Mouse (Mus musculus) midbrain, embryonic 16.5 days (tissue): ENCODE measurements around the gene Mast3. TPM values are rescaled to one million over a fixed set of nuclear protein-coding genes. Genes with fewer than 3 reads are reported as not detected.

Experiments
- ATAC-seq: fragments of 200-750 bp; cut with Nextera tagmentation; 2 replicates; pipeline ENCODE4 v1.8.0; 2017; ENCODE audit warnings: moderate TSS enrichment
- H3K27ac ChIP-seq: fragments of 300-500 bp; sonication (generic); 2 replicates; pipeline ENCODE4 v1.5.1; 2014; ENCODE audit warnings: mild to moderate bottlenecking, low read length, mixed read lengths
- H3K27me3 ChIP-seq: fragments of 300-500 bp; sonication (generic); 2 replicates; pipeline ENCODE4 v1.6.1; 2014; ENCODE audit warnings: low read depth, low read length, mixed read lengths; ENCODE audit not compliant: control insufficient read depth, insufficient read depth
- H3K36me3 ChIP-seq: fragments of 300-500 bp; sonication (generic); 2 replicates; pipeline ENCODE4 v1.6.1; 2014; ENCODE audit warnings: mild to moderate bottlenecking, low read length, moderate library complexity, mixed read lengths; ENCODE audit not compliant: control insufficient read depth, insufficient read depth
- H3K4me1 ChIP-seq: fragments of 300-500 bp; sonication (generic); 2 replicates; pipeline ENCODE4 v1.6.1; 2014; ENCODE audit warnings: mild to moderate bottlenecking, low read length, mixed read lengths; ENCODE audit not compliant: control insufficient read depth, insufficient read depth
- H3K4me2 ChIP-seq: fragments of 300-500 bp; sonication (generic); 2 replicates; pipeline ENCODE4 v1.6.1; 2014; ENCODE audit warnings: mild to moderate bottlenecking, low read length, mixed read lengths
- H3K4me3 ChIP-seq: fragments of 300-500 bp; sonication (generic); 2 replicates; pipeline ENCODE4 v1.5.1; 2014; ENCODE audit warnings: low read depth, mild to moderate bottlenecking, low read length, moderate library complexity, mixed read lengths
- H3K9ac ChIP-seq: fragments of 300-500 bp; sonication (generic); 2 replicates; pipeline ENCODE4 v1.6.1; 2014; ENCODE audit warnings: low read depth, low read length, mixed read lengths
- H3K9me3 ChIP-seq: fragments of 300-500 bp; sonication (generic); replicated peaks from 2 replicates; pipeline ENCODE4 v1.6.1; 2014; ENCODE audit warnings: mild to moderate bottlenecking, low read length, mixed read lengths; ENCODE audit not compliant: control insufficient read depth, poor library complexity, severe bottlenecking
- WGBS: fragments of 180-500 bp; shearing (Covaris S2); extraction: QIAGEN DNeasy Blood & Tissue Kit; methylation state at CpG from one replicate; pipeline ENCODE4 v1.1.7; 2014; 5-methylcytosine and 5-hydroxymethylcytosine counted together
- microRNA-seq: library from miRNA; unstranded; fragments of <30 nt; microRNA quantifications from one replicate; pipeline ENCODE4, GENCODE M21; 2017
- polyA plus RNA-seq: library from polyadenylated mRNA; unstranded; fragments of >200 nt; fragmentation: Nextera tagmentation; extraction: Ambion mirVana; gene quantifications from 2 replicates; pipeline ENCODE4 v1.2.1, GENCODE M21; 2015

The Mast3 gene
- polyA plus RNA-seq, 1 experiment from 2014 or later: 23.2 TPM

DNA sequence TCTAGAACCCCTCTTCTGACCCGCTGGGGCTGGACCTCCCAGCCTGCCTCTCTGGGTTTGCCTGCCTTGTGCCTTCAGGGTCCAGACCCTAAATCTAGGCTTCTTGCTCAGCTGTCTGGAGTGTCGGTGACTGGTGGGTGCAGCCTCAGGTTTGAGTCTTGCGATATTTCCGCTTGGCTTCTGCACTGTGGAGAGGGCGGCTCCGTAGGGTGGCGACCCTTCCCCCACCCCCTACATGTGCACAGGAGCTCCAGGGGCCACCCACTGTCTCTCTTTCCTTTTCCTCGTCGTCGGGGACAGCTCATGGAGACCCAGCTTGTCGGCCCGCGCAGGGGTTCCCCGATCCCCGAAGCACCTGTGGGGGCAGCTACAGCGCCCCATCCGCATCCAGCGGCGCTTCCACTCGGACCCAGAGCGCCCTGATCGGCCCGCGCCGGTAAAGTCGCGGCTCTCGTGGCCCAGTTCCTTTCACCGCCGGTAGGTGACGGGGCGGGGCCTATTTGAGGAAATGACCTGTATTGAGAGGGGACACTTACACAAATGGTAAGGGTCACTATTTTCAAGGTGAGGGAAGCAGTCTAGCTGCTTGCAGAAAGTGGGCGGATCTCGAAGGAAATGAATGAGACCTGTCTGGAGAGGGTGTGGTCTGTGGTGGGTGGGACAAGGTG, 74.9 kb downstream of the Mast3 start:
- Histone ChIP-seq H3K36me3 (no peaks in the 10 kb centered on the region), H3K9me3 (no peaks in the 10 kb centered on the region), H3K4me1 (no peaks in the 10 kb centered on the region; the same call in 1 of the 2 replicates), H3K9ac (no peak overlapping the region), H3K4me3 (peak overlapping the region; percentile 19), H3K27me3 (peaks cover 45% of the 10 kb centered on the region), H3K4me2 (peak overlapping the region; percentile 33; the same call in 1 of the 2 replicates), H3K27ac (no peak overlapping the region)
- 6% methylated on average over 34 of the region's 34 CpGs for WGBS
- no peak for ATAC-seq

Small RNA genes lying within 50 kb of the gene (microRNA-seq; reads per million reads assigned to microRNA genes)
- 1.2 reads per million for gene Mir7240

Other genes starting within 250 kb of the Mast3 start
- 155 and 171 TPM in 2 replicates for gene Isyna1, start 210.7 kb downstream of the Mast3 start, polyA plus RNA-seq
- 151 and 173 TPM in 2 replicates for gene Ssbp4, start 196.2 kb downstream of the Mast3 start, polyA plus RNA-seq
- 0.64 and 0.97 TPM in 2 replicates for gene Lrrc25, start 188.9 kb downstream of the Mast3 start, polyA plus RNA-seq
- gene Gdf15, start 172.6 kb downstream of the Mast3 start, polyA plus RNA-seq: 0.35 and 0.39 TPM in 2 replicates
- gene Pgpep1, start 144.7 kb downstream of the Mast3 start, polyA plus RNA-seq: 67.2 and 69.7 TPM in 2 replicates
- gene Lsm4, start 131.8 kb downstream of the Mast3 start, polyA plus RNA-seq: 137 and 143 TPM in 2 replicates
- 60.4 and 67.9 TPM in 2 replicates for gene Jund, start 106.1 kb downstream of the Mast3 start, polyA plus RNA-seq
- gene Iqcn, start 101.6 kb downstream of the Mast3 start, polyA plus RNA-seq: 0.06 TPM in 1 of 2 replicates, not detected in the other
- not detected in 2 replicates for gene Gm3336, start 86.5 kb downstream of the Mast3 start, polyA plus RNA-seq
- gene Pde4c, start 81.3 kb downstream of the Mast3 start, polyA plus RNA-seq: 0.11 and 0.23 TPM in 2 replicates
- 477 and 573 TPM in 2 replicates for gene Rab3a, start 50.4 kb downstream of the Mast3 start, polyA plus RNA-seq
- gene Mpv17l2, start 44.1 kb downstream of the Mast3 start, polyA plus RNA-seq: 34.8 and 35.7 TPM in 2 replicates
- 107 and 112 TPM in 2 replicates for gene Pik3r2, start 28.3 kb downstream of the Mast3 start, polyA plus RNA-seq
- gene Il12rb1, start 3.4 kb upstream of the Mast3 start, polyA plus RNA-seq: 0.08 and 0.19 TPM in 2 replicates
- 6.7 and 8.1 TPM in 2 replicates for gene Arrdc2, start 34.7 kb upstream of the Mast3 start, polyA plus RNA-seq
- 15.4 and 16.1 TPM in 2 replicates for gene Kcnn1, start 58.2 kb upstream of the Mast3 start, polyA plus RNA-seq
- gene Ccdc124, start 68.9 kb upstream of the Mast3 start, polyA plus RNA-seq: 167 and 182 TPM in 2 replicates
- gene Slc5a5, start 87.7 kb upstream of the Mast3 start, polyA plus RNA-seq: 1.7 and 1.9 TPM in 2 replicates
- 1,781 and 1,796 TPM in 2 replicates for gene Rpl18a, start 92.4 kb upstream of the Mast3 start, polyA plus RNA-seq
- gene Map1s, start 100.9 kb upstream of the Mast3 start, polyA plus RNA-seq: 59.7 and 65.0 TPM in 2 replicates